Mouse (Mus musculus) urinary bladder, adult 2 months (tissue): ENCODE measurements around the gene Fermt2. TPM values are rescaled to one million over a fixed set of nuclear protein-coding genes. Genes with fewer than 3 reads are reported as not detected.
"Not testable (repeated sequence)": the region's sequence is repeated elsewhere in the genome, so short reads cannot be mapped to it uniquely, and the experiment has no call there.

Experiments
- DNase-seq: peaks from one replicate; pipeline ENCODE4 v3.0.0; 2022; ENCODE audit warnings: low spot score
- polyA plus RNA-seq: library from polyadenylated mRNA; depleted of rRNA; stranded (reverse); fragments of >200 nt; gene quantifications from 2 replicates; pipeline ENCODE4 v1.2.3, GENCODE M21; 2012

Fermt2 gene
- polyA plus RNA-seq, 1 experiment: 304 TPM

GRCm38 (mm10) chr14:45510787-45511186 lies 19.1 kb downstream of the Fermt2 start:
- no peak for DNase-seq

DNA sequence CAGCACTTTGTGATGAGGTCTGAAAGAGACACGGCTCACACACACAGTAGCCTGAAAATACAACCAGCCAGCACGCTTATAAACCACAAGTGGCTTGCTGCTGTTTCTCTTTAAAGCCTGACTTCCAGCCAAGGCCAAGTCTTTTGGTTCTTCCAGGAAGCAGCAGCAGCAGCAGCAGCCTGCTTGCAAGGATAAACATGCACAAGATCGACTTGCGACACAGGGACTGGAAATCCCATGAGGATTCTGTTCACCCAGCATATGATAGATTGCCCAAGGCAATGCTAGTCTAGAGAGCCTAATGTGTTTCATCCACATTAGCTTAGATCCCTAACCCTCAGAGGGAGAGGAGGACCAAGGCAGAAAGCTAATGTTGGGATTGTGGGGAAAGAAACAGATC lies 22.0 kb downstream of the Fermt2 start:
- DNase-seq: no peak

GRCm38 (mm10) chr14:45507447-45507846 lies 22.5 kb downstream of the Fermt2 start:
- DNase-seq: no peak

DNA sequence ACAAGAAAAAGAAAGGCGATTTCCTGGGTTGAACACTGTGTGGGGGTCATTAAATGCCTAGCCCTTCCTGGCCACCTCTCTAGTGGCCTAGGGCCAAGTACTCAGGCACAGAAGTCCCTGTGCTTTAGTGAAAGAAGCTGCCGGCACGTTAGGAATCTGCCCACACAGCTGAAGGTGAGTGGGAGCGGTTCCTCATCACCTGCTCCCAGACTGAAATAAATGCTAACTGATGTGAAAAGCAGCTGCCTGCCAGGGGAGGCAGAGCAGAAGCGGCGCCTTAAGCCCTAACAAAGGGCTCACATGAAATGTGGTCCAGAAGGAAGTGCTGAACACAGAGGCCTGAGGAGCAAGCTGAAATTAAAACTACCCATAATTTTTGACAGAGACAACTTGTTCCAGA lies 22.9 kb downstream of the Fermt2 start:
- DNase-seq: no peak

DNA sequence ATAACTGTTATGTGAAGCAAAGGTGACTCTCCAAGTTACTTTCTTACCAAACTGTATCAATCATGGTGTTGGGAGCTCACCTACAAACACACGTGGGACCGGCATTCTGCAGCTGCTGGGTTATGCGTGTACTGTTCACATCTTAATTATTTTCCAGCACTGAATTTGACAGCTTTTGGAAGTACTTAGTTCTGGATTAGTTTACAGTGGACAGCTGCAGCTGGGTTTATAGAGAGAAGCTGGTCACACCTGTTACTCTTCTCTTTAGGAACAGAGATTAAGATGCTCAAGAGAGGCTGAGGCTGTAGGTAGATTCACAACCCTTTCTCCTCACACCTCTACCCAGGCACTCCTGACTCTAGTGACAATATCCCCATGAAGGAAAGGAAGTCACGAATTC lies 23.8 kb downstream of the Fermt2 start:
- DNase-seq: no peak

DNA sequence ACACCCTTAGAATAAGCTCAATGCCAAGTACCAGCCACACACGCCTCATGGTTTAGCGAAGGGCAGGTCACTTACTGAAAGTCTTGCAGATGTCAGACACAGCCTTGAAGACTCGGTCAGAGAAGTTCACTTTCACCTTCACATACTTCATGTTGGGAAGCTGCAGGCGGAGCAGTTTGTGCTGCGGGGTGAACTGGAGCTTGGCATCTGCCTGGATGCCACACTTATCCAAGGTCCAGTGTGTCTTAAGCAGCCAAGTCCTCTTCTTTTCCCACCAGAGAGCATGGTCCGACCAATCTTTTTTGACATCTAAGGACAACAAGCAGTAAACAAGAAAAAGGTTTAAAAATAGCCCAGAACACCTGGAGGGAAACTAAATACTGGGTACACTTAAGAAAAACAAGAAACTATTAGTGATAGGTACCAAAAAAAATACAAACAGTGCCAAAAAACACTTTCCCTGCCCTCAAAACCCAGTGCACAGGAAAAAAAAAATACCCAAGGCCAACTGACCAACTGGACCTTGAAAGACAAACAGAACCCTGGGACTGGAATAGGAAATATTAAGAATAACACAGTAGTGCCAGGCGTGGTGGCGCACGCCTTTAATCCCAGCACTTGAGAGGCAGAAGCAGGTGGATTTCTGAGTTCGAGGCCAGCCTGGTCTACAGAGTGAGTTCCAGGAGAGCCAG lies 25.4 kb downstream of the Fermt2 start:
- no peak for DNase-seq

- no peak for DNase-seq
Measured at GRCm38 (mm10) chr14:45503934-45504333, 26.0 kb downstream of the Fermt2 start.

GRCm38 (mm10) chr14:45500052-45500451 lies 29.9 kb downstream of the Fermt2 start:
- no peak for DNase-seq

DNA sequence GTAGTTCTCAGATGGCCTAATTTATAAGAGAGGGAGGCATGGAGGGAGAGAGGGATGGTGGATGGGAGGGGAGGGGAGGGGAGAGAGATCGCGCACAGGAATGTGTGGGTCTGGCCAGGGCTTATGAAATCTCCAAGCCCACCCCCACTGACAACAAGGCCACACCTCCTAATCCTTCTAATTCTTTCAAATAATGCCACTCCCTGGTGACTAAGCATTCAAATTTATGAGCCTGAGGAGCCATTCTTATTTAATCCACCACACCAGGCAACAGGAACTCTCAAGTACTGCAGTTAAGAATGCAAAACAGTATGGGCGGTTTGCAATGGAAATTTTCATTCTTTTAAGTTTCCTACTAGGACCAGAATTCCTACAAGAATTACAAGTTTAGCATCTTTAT lies 32.8 kb downstream of the Fermt2 start:
- no peak for DNase-seq

- not testable (repeated sequence) for DNase-seq
Measured at GRCm38 (mm10) chr14:45495810-45496209, 34.1 kb downstream of the Fermt2 start.

DNA sequence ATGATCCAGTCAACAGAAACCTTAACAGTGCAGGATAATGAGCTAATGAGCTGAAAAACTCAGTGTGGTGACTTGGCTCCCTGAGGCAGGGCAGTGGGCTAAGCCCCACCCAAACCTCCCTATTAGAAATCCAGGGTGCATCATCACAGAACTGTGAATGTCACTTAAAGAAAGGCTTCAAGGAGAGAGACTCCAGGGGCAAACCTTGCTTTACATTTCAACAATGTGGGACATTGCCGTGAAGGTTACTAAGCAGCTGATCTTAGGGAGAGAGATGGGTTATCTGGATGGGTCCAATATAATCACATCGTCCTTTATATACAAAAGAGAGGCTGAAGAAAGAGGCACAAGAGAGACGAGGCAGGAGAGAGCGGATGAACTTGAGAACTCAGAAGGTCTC lies 36.0 kb downstream of the Fermt2 start:
- DNase-seq: no peak

GRCm38 (mm10) chr14:45492668-45493067 lies 37.2 kb downstream of the Fermt2 start:
- no peak for DNase-seq

DNA sequence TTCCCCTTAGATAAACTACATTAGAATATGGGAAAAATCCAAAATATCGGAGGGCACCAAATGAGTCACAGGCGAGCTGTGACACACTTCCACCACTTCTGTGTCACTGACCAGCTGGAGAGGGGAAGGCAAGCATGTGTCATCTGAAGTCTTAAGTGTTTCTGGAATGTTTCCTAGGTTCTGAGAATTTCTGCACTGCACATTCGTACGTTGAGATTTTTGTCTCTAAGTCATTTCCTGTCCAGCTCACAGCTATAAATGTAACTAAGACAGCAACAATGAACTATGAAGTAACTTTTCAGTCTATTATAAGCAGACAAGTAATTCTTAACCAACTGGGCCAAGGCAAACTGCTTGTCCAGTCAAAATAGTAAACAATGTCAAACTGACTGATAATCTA lies 37.9 kb downstream of the Fermt2 start:
- no peak for DNase-seq

DNA sequence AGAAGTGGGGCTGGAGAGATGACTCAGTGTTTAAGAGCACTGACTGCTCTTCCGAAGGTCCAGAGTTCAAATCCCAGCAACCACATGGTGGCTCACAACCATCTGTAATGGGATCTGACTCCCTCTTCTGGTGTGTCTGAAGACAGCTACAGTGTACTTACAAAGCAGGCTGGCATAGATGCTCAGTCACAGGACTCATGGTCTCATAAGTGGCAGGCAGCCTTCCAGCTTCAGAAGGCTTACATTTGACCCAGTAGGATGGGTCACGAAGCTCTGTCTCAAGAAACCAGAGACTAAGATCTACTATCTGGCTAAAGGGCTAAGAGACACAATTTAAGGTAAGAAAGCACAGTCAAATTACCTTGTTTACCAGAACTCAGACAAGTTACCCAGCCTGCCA lies 42.7 kb downstream of the Fermt2 start:
- DNase-seq: not testable (repeated sequence)

GRCm38 (mm10) chr14:45483361-45483760 lies 46.6 kb downstream of the Fermt2 start:
- not testable (repeated sequence) for DNase-seq

DNA sequence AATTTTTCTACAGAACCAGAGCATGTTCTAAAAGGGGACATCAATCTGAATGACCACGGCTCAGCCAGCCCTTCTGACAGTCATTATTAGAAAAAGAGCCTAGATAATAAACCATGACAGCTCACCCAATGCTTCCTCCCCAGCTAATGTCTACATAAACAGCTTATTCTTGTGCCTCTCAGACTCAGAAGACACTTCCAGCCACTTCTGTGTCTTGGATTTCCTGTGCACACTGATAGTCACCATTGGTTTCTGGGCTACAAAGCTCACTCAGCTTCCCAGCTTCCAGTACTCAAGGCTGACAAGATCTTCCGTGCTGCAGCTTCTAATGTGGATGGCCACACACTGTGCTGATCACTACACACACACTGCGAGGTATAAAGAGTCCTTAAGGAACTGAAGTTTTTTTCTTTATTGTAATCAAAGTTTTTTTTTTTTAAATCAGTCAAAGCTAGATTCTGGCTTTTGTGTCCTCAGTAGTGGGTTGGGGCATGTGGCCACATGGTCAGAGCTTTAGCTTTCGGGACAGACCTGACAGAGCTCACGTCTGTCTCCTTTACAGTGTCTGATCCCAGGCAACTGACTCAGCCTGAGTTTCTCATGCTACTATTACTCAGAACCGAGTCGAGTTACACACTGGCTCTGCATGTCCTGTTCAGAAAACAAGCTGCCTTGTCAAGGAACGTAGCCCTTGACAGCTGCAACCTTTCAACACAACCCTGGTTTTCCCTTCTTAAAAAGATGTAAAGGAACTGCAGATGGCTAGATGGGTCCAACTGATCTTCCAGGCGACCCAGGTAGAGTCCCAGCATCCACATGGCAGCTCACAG lies 50.7 kb downstream of the Fermt2 start:
- DNase-seq: no peak

- no peak for DNase-seq
Measured at GRCm38 (mm10) chr14:45478515-45478914, 51.4 kb downstream of the Fermt2 start.

- DNase-seq: no peak
Measured at GRCm38 (mm10) chr14:45477651-45478050, 52.3 kb downstream of the Fermt2 start.

DNA sequence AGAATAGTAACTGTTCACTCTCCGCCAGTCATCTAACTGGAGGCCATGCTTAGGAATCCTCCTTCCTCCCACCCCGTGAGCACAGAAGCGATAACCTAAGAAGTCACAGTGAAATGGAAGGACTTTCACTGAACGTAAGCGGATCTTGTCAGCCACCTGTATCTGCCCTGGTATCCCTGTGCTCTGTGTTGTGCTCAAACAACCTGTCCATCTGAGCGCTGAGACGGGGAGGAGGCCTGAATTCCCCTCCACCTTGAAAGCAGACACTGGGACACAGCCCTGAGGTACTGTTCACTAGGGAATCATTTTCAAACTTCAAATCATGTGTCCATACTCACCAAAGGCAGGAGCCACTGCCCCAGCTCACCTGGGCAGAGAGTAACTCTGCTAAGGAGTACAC lies 52.9 kb downstream of the Fermt2 start:
- no peak for DNase-seq

DNA sequence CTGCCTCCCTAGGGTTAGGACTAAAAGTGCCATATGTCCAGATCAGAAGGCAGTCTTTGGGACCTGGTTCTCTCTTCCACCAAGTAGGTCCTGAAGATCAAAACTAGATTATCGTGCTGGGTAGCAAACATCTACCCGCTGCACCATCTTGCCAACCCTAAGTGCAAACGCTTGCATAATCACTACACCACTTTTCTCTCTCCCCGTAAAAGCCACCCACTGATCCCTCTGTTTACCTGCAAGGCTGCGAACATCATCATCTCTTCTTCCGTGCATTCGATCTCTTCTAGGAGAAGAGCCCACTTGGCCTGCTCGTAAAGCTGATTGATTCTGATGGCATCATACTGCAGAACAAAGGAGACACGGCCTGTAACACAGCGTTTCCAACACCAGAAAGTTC lies 57.4 kb downstream of the Fermt2 start:
- DNase-seq: no peak

- no peak for DNase-seq
Measured at GRCm38 (mm10) chr14:45469446-45469845, 60.5 kb downstream of the Fermt2 start.

- DNase-seq: not testable (repeated sequence)
Measured at GRCm38 (mm10) chr14:45466371-45466770, 63.5 kb downstream of the Fermt2 start.
